Mouse (Mus musculus) ES-Bruce4 (cell line): ENCODE data around the gene Nr2f6. TPM values are rescaled to one million over a fixed set of nuclear protein-coding genes. Genes with fewer than 3 reads are reported as not detected.

Source experiments
- H3K27ac ChIP-seq: 2 replicates; pipeline ENCODE4 v1.5.1; 2012; ENCODE audit warnings: low read length, inconsistent platforms; ENCODE audit not compliant: insufficient read depth
- H3K27me3 ChIP-seq: 2 replicates; pipeline ENCODE4 v1.6.1; 2012; ENCODE audit warnings: mild to moderate bottlenecking, low read length, inconsistent platforms; ENCODE audit not compliant: control insufficient read depth, poor library complexity, insufficient read depth, severe bottlenecking
- H3K36me3 ChIP-seq: 2 replicates; pipeline ENCODE4 v1.6.1; 2012; ENCODE audit warnings: inconsistent platforms, mild to moderate bottlenecking, low read length, moderate library complexity; ENCODE audit not compliant: control insufficient read depth, poor library complexity, insufficient read depth, severe bottlenecking
- H3K4me1 ChIP-seq: one replicate; pipeline ENCODE4 v1.8.1; 2011; ENCODE audit warnings: low read length; ENCODE audit not compliant: control insufficient read depth, insufficient read depth
- H3K4me3 ChIP-seq: 2 replicates; pipeline ENCODE4 v1.5.1; 2011; ENCODE audit warnings: low read depth, mild to moderate bottlenecking, low read length
- H3K9ac ChIP-seq: 2 replicates; pipeline ENCODE4 v1.6.1; 2012; ENCODE audit warnings: low read depth, mild to moderate bottlenecking, inconsistent platforms; ENCODE audit not compliant: poor library complexity, severe bottlenecking
- H3K9me3 ChIP-seq: replicated peaks from 2 replicates; pipeline ENCODE4 v1.6.1; 2012; ENCODE audit warnings: mild to moderate bottlenecking, low read length, inconsistent platforms; ENCODE audit not compliant: control insufficient read depth, poor library complexity, insufficient read depth, severe bottlenecking
- CTCF ChIP-seq: IDR thresholded peaks from one replicate; pipeline ENCODE4 v1.8.1; 2011; ENCODE audit warnings: low read depth, low read length
- EP300 ChIP-seq: IDR thresholded peaks from 2 replicates; pipeline ENCODE4 v1.6.1; 2011; ENCODE audit warnings: low read depth, low read length; ENCODE audit not compliant: insufficient read depth
- POLR2A ChIP-seq: IDR thresholded peaks from one replicate; pipeline ENCODE4 v1.8.1; 2011; ENCODE audit warnings: low read length; ENCODE audit not compliant: insufficient read depth
- polyA plus RNA-seq: library from polyadenylated mRNA; stranded (reverse); fragments of >200 nt; gene quantifications from 2 replicates; pipeline ENCODE4 v1.2.4, GENCODE M21; 2011; ENCODE audit warnings: low read depth; ENCODE audit not compliant: missing spikeins, insufficient read depth, insufficient read length

Nr2f6 gene
- 23.0 and 23.9 TPM in 2 replicates for polyA plus RNA-seq

DNA sequence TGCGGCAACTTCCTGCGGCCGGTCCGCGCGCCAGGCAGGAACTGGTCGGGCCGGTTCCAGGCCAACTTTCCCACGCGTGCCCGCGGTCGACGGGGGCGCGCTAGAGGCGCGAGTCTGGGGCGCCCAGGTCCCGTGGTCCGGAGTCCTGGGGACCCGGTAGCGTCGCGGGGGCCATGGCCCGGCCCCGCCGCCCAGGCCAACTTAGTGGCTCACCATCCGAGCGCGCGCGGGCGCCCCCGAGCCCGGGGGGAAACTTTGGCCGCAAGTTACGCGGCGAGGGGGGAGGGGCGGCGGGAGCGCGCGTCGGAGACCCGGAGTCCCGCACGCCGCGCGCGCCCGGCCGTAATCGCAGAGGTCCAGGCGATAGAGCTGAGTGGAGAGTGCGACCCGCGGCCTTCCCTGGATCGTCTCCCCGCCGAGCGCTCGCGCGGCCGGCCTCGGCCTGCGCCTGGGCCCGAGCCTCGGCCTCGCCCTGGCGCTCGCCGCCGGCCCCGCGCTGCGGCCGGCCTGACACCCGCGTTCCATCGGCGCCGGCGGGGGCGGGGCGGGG lies at the start of gene Nr2f6:
Gene Nr2f6, minus strand, starts transcription at position 540 of the 550 bp plus-strand sequence.
- no peak for TF ChIP-seq EP300
- no peak for TF ChIP-seq CTCF
- TF ChIP-seq POLR2A = no peak
- Histone ChIP-seq H3K4me1 (peaks cover 5% of the 10 kb centered on the region), H3K9me3 (no peaks in the 10 kb centered on the region), H3K27ac (peak within 1 kb of the TSS; percentile 47), H3K4me3 (peak within 1 kb of the TSS; percentile 72), H3K36me3 (no peaks in the 10 kb centered on the region), H3K27me3 (no peaks in the 10 kb centered on the region), H3K9ac (peak within 1 kb of the TSS; percentile 90)

DNA sequence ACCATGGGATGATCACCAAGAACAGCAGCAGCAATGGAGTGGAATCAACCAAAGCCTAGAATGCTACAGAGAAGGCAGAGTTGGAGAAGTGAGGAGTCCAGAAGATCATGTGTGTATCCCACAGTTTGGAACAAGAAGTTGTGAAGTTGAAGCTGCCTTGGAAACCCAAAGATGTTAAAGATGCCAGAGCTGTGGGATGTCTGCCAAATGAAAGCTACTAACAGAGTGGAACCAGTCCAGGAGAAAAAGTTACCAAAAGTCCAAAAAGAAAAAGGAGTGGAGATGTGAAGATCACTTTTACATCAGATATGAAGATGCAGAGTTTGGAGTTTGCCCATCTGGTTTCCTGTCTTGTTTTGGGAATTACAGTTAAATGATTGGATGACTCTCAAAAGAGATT lies 40.4 kb upstream of the Nr2f6 start:
- Histone ChIP-seq H3K36me3 (no peaks in the 10 kb centered on the region), H3K9ac (no peak overlapping the region), H3K27ac (no peak overlapping the region), H3K4me3 (no peak overlapping the region), H3K4me1 (no peaks in the 10 kb centered on the region), H3K27me3 (no peaks in the 10 kb centered on the region; the same call in 1 of the 2 replicates), H3K9me3 (peaks cover 14% of the 10 kb centered on the region)
- TF ChIP-seq EP300 = no peak
- no peak for TF ChIP-seq CTCF
- TF ChIP-seq POLR2A = no peak

DNA sequence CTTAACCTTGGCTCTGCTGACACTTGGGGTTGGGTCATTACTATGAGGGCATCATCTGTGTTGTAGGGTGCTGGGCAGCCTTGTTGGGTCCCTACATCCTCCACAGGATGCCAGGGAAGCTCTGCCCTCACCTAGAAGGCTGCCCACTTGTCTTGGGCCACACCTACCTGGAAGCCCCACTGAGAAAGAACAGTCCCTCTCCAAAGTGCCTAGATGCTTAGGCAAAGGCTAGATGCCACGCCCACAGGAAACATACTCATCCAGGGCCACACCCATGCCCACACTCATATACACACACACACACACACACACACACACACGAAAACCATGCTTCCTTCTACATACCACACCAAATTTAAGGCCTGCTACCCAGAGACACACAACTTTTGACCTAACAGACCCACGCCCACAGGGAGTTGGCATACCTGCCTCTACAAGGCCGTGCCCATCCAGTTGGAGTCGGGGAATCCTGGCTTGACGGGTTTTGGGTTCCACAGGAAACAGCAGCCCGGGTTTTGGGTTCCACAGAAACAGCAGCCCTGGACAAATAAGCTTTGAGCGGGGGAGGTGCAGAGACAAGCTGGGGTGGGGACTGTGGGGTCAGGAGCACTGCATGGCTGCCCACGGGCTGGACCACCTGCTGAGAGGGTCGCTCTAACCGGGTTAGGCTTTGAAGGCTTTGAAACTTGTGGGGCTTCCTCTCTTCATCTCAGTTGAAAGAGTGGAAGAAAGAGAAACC lies 29.9 kb upstream of the Nr2f6 start:
- Histone ChIP-seq H3K9ac (no peak overlapping the region), H3K27ac (no peak overlapping the region), H3K9me3 (no peaks in the 10 kb centered on the region), H3K4me3 (no peak overlapping the region), H3K27me3 (no peaks in the 10 kb centered on the region), H3K36me3 (peaks cover 24% of the 10 kb centered on the region), H3K4me1 (no peaks in the 10 kb centered on the region)
- TF ChIP-seq POLR2A = no peak
- TF ChIP-seq EP300 = no peak
- no peak for TF ChIP-seq CTCF

DNA sequence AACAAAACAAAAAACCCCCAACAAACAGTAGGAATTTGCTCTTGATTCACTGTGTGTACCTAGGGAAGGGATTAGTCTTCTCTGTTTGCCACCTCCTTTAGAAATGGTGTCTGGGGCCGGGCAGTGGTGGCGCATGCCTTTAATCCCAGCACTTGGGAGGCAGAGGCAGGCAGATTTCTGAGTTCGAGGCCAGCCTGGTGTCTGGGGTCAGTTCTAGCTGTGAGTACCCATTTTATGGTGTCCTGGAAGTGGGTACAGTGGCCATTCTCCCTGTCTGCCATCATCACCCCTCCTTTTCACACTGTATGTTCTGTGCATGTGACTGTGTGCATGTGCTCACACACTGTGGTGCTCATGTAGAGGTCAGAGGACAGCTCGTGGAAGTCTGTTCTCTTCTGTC lies 26.5 kb upstream of the Nr2f6 start:
- H3K36me3 ChIP-seq = peaks cover 24% of the 10 kb centered on the region
- no peak overlapping the region for H3K4me3 ChIP-seq
- no peaks in the 10 kb centered on the region for H3K9me3 ChIP-seq
- H3K9ac ChIP-seq = no peak overlapping the region
- no peaks in the 10 kb centered on the region for H3K27me3 ChIP-seq
- no peak overlapping the region for H3K27ac ChIP-seq
- TF ChIP-seq CTCF = no peak
- no peak for TF ChIP-seq EP300
- TF ChIP-seq POLR2A = no peak
- H3K4me1 ChIP-seq = peaks cover 7% of the 10 kb centered on the region

DNA sequence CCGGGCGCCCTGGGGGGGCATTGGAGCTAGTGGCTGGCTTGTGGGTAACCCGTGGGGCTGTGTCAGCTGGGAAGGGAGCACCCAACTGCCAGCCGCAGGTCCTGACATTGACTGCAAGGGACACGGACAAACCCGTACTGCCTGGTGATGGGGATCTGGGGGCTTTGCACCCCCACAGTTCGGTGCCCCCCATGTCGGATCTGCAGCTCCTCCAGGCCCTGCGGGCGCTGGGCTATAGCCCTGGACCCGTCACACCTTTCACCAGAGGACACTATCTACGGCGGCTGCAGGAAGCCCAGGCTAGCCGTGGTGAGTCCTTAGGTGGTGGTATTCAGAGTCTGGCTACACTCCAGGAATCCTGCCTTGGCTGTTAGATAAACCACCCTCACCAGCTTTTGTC lies 25.7 kb upstream of the Nr2f6 start:
- H3K27me3 ChIP-seq = no peaks in the 10 kb centered on the region
- peaks cover 24% of the 10 kb centered on the region for H3K36me3 ChIP-seq
- H3K9me3 ChIP-seq = no peaks in the 10 kb centered on the region
- TF ChIP-seq CTCF (no peak), POLR2A (no peak), EP300 (no peak)
- H3K9ac ChIP-seq = no peak overlapping the region
- peaks cover 7% of the 10 kb centered on the region for H3K4me1 ChIP-seq
- no peak overlapping the region for H3K4me3 ChIP-seq
- no peak overlapping the region for H3K27ac ChIP-seq
